Mouse (Mus musculus) liver, embryonic 11.5 days (tissue): ENCODE measurements around the gene Pcdh9. TPM values are rescaled to one million over a fixed set of nuclear protein-coding genes. Genes with fewer than 3 reads are reported as not detected.

ENCODE experiments used
- ATAC-seq: fragments of 200-750 bp; cut with Nextera tagmentation; replicated peaks from 2 replicates; pipeline ENCODE4 v1.8.0; 2017; ENCODE audit warnings: moderate number of reproducible peaks, mild to moderate bottlenecking, moderate TSS enrichment, moderate library complexity; ENCODE audit not compliant: low FRiP score
- DNase-seq: peaks from one replicate; pipeline ENCODE4 v3.0.0-alpha.2; 2017; ENCODE audit warnings: low spot score
- H3K27ac ChIP-seq: fragments of 300-500 bp; sonication (generic); 2 replicates; pipeline ENCODE4 v1.5.1; 2014; ENCODE audit warnings: mild to moderate bottlenecking, low read depth, low read length, control low read depth
- H3K27me3 ChIP-seq: fragments of 300-500 bp; sonication (generic); replicated peaks from 2 replicates; pipeline ENCODE4 v1.6.1; 2014; ENCODE audit warnings: low read length, mixed read lengths; ENCODE audit not compliant: control insufficient read depth, insufficient read depth
- H3K36me3 ChIP-seq: fragments of 300-500 bp; sonication (generic); 2 replicates; pipeline ENCODE4 v1.6.1; 2014; ENCODE audit warnings: mild to moderate bottlenecking, low read length, moderate library complexity, mixed read lengths; ENCODE audit not compliant: control insufficient read depth, insufficient read depth
- H3K4me1 ChIP-seq: fragments of 300-500 bp; sonication (generic); replicated peaks from 2 replicates; pipeline ENCODE4 v1.6.1; 2014; ENCODE audit warnings: low read length, mixed read lengths; ENCODE audit not compliant: control insufficient read depth, insufficient read depth
- H3K4me2 ChIP-seq: fragments of 300-500 bp; sonication (generic); 2 replicates; pipeline ENCODE4 v1.6.1; 2014; ENCODE audit warnings: mild to moderate bottlenecking, control low read depth, moderate library complexity
- H3K4me3 ChIP-seq: fragments of 300-500 bp; sonication (generic); 2 replicates; pipeline ENCODE4 v1.5.1; 2014; ENCODE audit warnings: low read depth, low read length, control low read depth
- H3K9ac ChIP-seq: fragments of 300-500 bp; sonication (generic); 2 replicates; pipeline ENCODE4 v1.6.1; 2014; ENCODE audit warnings: low read depth, low read length, control low read depth
- H3K9me3 ChIP-seq: fragments of 300-500 bp; sonication (generic); 2 replicates; pipeline ENCODE4 v1.6.1; 2016; ENCODE audit warnings: low read length, inconsistent platforms, mixed read lengths; ENCODE audit not compliant: control insufficient read depth
- WGBS: fragments of 180-500 bp; shearing (Covaris S2); extraction: QIAGEN DNeasy Blood & Tissue Kit; methylation state at CpG from one replicate; pipeline ENCODE4 v1.1.7; 2014; 5-methylcytosine and 5-hydroxymethylcytosine counted together
- polyA plus RNA-seq: library from polyadenylated mRNA; unstranded; fragments of >200 nt; fragmentation: Nextera tagmentation; extraction: Ambion mirVana; gene quantifications from 2 replicates; pipeline ENCODE4 v1.2.1, GENCODE M21; 2014

Gene Pcdh9
- polyA plus RNA-seq, 1 experiment from 2014 or later = 4.3 TPM

DNA sequence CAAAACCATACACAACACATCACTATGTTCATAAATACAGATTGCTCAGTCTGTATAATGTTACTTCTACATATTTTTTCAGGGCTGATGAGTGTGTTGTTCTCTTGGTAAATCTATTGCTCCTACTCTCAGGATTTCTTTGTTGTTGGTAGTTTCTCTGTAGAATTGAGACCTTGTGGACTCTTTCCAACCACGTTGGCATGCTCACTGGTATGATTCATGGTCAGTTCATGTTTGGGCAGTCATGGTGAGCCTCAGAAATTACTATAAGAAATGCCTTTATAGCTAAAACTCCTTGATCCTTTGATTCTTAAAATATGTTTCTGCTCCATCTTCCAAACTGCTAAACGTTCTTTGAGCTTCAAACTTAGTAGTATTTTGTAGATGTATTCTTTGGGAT lies 326.1 kb downstream of the Pcdh9 start:
- Histone ChIP-seq H3K36me3 (no peaks in the 10 kb centered on the region), H3K9ac (no peak overlapping the region), H3K27me3 (no peaks in the 10 kb centered on the region), H3K4me1 (no peaks in the 10 kb centered on the region), H3K27ac (no peak overlapping the region), H3K9me3 (no peaks in the 10 kb centered on the region), H3K4me3 (no peak overlapping the region), H3K4me2 (no peak overlapping the region)
- ATAC-seq = no peak
- 72% methylated on average over 2 of the region's 2 CpGs for WGBS
- DNase-seq = no peak

DNA sequence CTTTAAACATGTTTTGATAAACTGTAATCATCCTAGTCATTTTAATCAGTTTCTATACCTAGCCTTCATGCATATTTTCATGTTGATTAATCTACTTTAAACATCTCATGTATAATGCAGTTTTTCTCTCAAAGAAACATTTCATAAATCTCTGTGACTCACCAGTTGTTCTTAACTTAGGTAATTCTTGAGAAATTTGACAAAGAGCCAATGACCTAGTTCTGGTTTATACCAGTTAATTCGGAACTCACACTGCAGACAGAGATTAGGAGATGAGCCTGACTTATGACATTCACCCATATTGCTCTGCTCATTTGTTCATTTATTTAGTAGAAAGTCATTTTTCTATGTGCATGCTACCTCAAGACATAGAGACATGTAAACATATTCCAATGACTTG lies 328.9 kb downstream of the Pcdh9 start:
- Histone ChIP-seq H3K27ac (no peak overlapping the region), H3K36me3 (no peaks in the 10 kb centered on the region), H3K4me3 (no peak overlapping the region), H3K27me3 (no peaks in the 10 kb centered on the region), H3K4me1 (no peaks in the 10 kb centered on the region), H3K9me3 (no peaks in the 10 kb centered on the region), H3K4me2 (no peak overlapping the region), H3K9ac (no peak overlapping the region)
- no peak for ATAC-seq
- no peak for DNase-seq
- 82% methylated on average over 1 of the region's 1 CpGs for WGBS

DNA sequence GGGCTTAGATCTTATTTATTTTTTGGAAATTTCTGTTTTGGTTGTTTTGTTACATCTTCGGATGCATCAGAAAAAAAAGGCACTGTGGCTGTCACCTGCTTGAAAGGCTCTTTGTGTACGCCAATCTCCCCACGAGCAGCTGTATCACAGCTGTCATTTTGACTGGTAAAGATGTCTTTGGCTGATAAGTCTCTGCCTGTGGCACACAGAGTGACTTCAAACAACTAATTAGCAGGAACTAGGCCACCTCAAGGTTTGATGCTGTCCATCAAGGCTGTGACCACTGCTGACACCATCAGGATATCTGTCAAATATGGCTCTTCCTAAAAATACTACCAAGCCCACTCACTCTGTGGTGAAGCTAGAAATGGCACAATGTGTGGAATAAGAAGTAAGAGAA lies 336.7 kb downstream of the Pcdh9 start:
- DNase-seq = no peak
- Histone ChIP-seq H3K9me3 (no peaks in the 10 kb centered on the region), H3K36me3 (no peaks in the 10 kb centered on the region), H3K4me2 (no peak overlapping the region), H3K9ac (no peak overlapping the region), H3K27me3 (no peaks in the 10 kb centered on the region), H3K4me3 (no peak overlapping the region), H3K27ac (no peak overlapping the region), H3K4me1 (no peaks in the 10 kb centered on the region)
- ATAC-seq = no peak
- 55% methylated on average over 3 of the region's 3 CpGs for WGBS

DNA sequence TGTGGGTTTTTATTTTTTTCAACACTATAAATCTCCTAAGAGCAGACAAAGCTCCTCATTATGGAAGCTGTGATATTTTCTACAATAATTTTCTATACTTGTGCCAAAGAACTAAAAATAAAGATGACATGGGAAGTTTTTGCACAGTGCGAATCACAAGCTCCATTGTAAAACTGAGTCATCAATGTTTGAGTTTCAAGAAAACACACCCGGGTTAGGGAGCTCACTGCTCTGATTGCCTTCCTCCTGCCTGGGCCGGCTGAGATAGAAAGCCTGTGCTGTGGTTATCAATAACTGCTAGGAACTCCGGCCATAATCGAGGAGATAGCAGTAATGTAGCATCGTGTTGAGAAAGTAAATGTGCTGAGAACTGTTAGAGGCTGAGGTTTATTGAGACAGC lies 344.9 kb downstream of the Pcdh9 start:
- no peak overlapping the region for H3K4me3 ChIP-seq
- DNase-seq (no peak), ATAC-seq (no peak)
- H3K9me3 ChIP-seq = no peaks in the 10 kb centered on the region
- no peaks in the 10 kb centered on the region for H3K4me1 ChIP-seq
- no peaks in the 10 kb centered on the region for H3K36me3 ChIP-seq
- H3K9ac ChIP-seq = no peak overlapping the region
- no peaks in the 10 kb centered on the region for H3K27me3 ChIP-seq
- no peak overlapping the region for H3K27ac ChIP-seq
- no peak overlapping the region for H3K4me2 ChIP-seq
- WGBS = 70% methylated on average over 6 of the region's 6 CpGs

DNA sequence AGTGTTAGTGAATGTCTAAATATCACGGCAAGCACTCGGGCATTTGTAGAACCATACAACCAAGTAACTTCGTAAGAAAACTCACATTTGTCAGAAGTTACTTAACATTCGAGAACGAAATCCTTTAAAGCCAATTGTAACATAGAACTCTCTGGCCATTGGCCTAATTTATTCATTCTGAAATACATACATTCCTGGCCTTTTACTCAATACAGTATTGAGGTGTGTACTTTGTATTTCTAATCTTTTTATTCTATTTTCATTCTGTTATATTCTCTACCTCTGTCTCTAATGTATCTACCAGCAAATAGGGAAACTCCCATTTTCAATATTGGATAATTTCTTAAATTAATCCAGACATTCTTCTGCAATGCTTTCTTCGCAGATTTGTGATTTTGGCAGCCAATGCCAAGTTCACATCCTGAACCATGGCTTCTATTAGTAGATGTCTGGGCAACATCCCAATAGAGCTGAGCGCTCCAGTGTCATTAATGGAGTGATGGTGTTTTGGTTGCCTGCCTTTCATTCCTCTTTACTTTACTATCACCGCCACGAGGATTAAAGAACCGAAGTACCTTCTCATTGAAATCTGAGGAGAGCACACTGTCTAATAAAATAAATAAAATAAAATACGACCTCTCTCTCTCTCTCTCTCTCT lies 346.4 kb downstream of the Pcdh9 start:
- DNase-seq = no peak
- Histone ChIP-seq H3K27ac (no peak overlapping the region), H3K4me2 (no peak overlapping the region), H3K9ac (no peak overlapping the region), H3K27me3 (no peaks in the 10 kb centered on the region), H3K4me1 (no peaks in the 10 kb centered on the region), H3K9me3 (no peaks in the 10 kb centered on the region), H3K4me3 (no peak overlapping the region), H3K36me3 (no peaks in the 10 kb centered on the region)
- ATAC-seq = no peak
- 87% methylated on average over 11 of the region's 11 CpGs for WGBS

DNA sequence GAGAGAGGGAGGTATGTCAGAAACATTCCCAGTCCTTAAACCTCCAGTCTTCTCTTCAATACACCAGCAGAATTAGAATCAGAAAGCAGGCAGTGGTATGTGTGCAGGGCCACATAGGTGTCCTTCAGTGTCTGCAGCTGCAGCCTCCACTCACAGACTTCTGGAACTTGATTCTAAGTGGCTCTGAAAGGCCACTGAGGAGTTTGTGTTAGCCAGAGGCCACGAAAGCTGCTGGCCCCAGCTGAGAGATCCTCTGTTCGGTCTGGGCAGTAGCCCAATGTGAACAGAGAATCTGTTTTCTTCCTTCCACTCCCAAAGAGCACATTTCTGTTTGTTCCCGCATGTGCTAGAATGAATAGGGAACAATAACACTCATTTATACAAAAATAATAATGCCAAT lies 346.9 kb downstream of the Pcdh9 start:
- H3K4me1 ChIP-seq = no peaks in the 10 kb centered on the region

DNA sequence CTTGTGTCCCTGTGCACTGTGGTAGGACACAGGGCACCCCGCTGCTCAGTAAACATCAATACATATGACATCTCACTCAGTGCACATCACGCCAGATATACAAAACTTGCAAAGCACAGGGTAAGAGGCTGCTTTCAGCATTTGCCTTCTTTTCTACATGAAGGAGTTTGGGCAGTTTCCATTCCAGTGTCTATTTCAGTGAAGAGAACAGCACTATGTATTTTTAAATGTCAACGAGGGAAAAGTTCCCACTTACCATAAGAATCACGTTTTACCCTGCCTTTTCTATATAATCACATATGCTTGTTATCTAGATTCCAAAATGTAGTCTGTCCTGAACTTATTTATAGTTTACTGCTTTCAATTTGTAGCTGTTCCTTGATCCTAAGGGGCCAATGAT lies 355.6 kb downstream of the Pcdh9 start:
- no peak overlapping the region for H3K27ac ChIP-seq
- no peaks in the 10 kb centered on the region for H3K36me3 ChIP-seq
- H3K9me3 ChIP-seq = no peaks in the 10 kb centered on the region
- ATAC-seq (no peak), DNase-seq (no peak)
- no peaks in the 10 kb centered on the region for H3K27me3 ChIP-seq
- 73% methylated on average over 4 of the region's 4 CpGs for WGBS
- H3K4me1 ChIP-seq = no peaks in the 10 kb centered on the region
- H3K4me2 ChIP-seq = no peak overlapping the region
- H3K4me3 ChIP-seq = no peak overlapping the region
- H3K9ac ChIP-seq = no peak overlapping the region

More for the DNA sequence above, 346.9 kb downstream of the Pcdh9 start:
- DNase-seq (no peak), ATAC-seq (no peak)
- Histone ChIP-seq H3K9me3 (no peaks in the 10 kb centered on the region), H3K4me2 (no peak overlapping the region), H3K27me3 (no peaks in the 10 kb centered on the region), H3K36me3 (no peaks in the 10 kb centered on the region), H3K4me3 (no peak overlapping the region), H3K27ac (no peak overlapping the region), H3K9ac (no peak overlapping the region)
- 79% methylated on average over 3 of the region's 3 CpGs for WGBS

DNA sequence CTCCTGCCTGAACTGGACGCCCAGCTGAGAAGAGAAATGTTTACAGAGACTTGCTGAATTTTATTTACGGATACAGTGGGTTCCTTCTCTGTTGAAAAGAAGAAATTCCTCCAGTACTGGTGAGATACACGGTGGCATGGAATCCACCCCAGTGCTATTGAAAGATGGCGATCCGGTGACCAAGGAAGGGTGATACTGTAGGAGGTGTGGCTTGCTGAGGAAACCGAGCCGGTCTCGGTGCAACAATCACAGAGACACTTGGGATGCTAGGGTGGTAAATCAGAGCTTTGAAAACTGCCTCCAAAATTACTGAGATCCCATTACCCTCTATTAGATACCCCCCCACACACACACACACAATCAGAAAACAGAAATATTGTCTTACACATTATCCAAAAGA lies 367.0 kb downstream of the Pcdh9 start:
- DNase-seq (no peak), ATAC-seq (no peak; the same call in 1 of the 2 replicates)
- Histone ChIP-seq H3K27ac (no peak overlapping the region), H3K9ac (no peak overlapping the region), H3K36me3 (no peaks in the 10 kb centered on the region), H3K4me2 (no peak overlapping the region), H3K4me1 (no peaks in the 10 kb centered on the region), H3K9me3 (no peaks in the 10 kb centered on the region), H3K4me3 (no peak overlapping the region), H3K27me3 (no peaks in the 10 kb centered on the region)
- 71% methylated on average over 8 of the region's 8 CpGs for WGBS

DNA sequence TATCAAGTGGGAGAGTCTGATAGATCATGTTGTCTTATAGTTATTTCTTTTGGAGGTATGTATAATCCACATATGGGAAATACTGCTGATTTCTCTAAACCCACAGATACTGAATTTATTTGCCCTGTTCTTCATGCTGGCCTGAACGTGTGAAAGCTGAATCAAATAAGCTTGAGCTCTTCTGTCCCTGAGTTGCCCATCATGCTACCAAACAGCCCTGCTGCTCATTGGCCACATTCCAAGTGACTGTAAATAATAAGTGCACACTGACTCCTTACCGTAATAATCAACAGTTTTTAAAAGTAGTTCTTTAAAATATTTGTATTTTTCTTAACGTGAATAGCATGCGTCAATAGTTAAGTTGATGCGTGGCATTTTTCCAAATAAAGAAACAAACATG lies 370.3 kb downstream of the Pcdh9 start:
- Histone ChIP-seq H3K27ac (no peak overlapping the region), H3K4me2 (no peak overlapping the region), H3K27me3 (no peaks in the 10 kb centered on the region), H3K4me1 (no peaks in the 10 kb centered on the region), H3K4me3 (no peak overlapping the region), H3K9me3 (no peaks in the 10 kb centered on the region), H3K9ac (no peak overlapping the region), H3K36me3 (no peaks in the 10 kb centered on the region)
- ATAC-seq = no peak
- no peak for DNase-seq
- WGBS = 84% methylated on average over 5 of the region's 5 CpGs
